Comparison of ENCODE assay signal across 14 mouse cellular contexts in the genomic region with DNA sequence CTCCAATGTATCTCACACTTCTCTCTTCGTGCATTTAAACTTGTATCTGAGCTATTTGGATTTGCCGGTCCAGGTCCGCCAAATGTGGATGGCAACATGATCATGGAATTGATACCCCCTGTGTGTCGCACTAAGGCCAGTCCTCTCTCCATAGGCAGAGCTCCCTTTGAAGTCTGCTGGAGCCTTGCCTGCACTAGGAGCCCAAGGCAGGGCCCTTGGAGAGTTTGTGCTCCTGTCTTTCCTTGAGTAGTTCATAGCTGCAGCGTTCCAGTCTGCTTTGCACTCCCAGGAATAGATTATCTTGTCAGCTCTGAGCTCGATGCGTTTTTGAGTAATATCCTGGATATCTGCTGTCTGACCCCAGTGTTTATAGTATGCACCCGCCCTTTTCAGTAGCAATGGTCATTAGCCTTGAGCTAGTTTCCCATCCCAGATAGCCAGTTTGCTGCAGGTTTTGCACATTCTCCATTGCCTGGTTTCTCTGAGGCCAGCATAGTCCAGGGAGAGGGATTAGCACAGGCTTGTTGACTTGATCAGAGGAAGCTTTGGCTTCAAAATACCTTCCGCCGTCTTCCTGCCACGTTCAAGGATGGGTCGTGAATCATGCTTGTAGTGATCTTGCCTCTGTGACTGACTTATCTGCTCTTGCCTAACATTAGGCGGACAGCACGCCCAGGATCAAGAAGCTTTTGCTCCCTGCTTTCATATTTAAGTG.
DNase-seq lines count a peak whose midpoint lies in the region; ATAC-seq lines count a peak whose summit lies in the region.
"Had no signal": no experiment of that assay in that cellular context is flagged by ENCODE, and none has a peak within 500 bp of the region (broad histone marks: within the 10 kb centered on the region; RNA-seq: fewer than 3 reads in every experiment).

No protein-coding gene starts in this region.

- peaks cover 8% of the 10 kb centered on the region for H3K4me1 ChIP-seq in heart, embryonic 15.5 days (replicated peaks)
- H3K4me1 ChIP-seq in liver, embryonic 15.5 days (replicated peaks): no peaks in the 10 kb centered on the region
- no peaks in the 10 kb centered on the region for H3K4me1 ChIP-seq in liver, embryonic 12.5 days
- H3K4me1 ChIP-seq: limb, embryonic 15.5 days had no signal

- no peaks in the 10 kb centered on the region for H3K9me3 ChIP-seq in heart, embryonic 15.5 days (replicated peaks)
- no peaks in the 10 kb centered on the region for H3K9me3 ChIP-seq in liver, embryonic 15.5 days (replicated peaks)
- no peaks in the 10 kb centered on the region for H3K9me3 ChIP-seq in liver, embryonic 12.5 days (replicated peaks)
- H3K9me3 ChIP-seq: limb, embryonic 15.5 days; neural tube, embryonic 13.5 days had no signal

- no peaks in the 10 kb centered on the region for H3K27me3 ChIP-seq in heart, embryonic 15.5 days
- H3K27me3 ChIP-seq in liver, embryonic 15.5 days: no peaks in the 10 kb centered on the region
- H3K27me3 ChIP-seq in liver, embryonic 12.5 days (replicated peaks): no peaks in the 10 kb centered on the region
- H3K27me3 ChIP-seq: limb, embryonic 15.5 days had no signal

- 0 out of 2 replicates have a peak overlapping the region, but pooled peaks have one; percentile 36 for H3K27ac ChIP-seq in heart, embryonic 15.5 days
- H3K27ac ChIP-seq in liver, embryonic 15.5 days (replicated peaks): no peak overlapping the region
- no peak overlapping the region for H3K27ac ChIP-seq in liver, embryonic 12.5 days
- H3K27ac ChIP-seq: layer of hippocampus, adult 2 months; limb, embryonic 15.5 days; neural tube, embryonic 13.5 days had no signal

- no peak overlapping the region for H3K9ac ChIP-seq in heart, embryonic 15.5 days
- H3K9ac ChIP-seq in liver, embryonic 15.5 days: no peak overlapping the region
- H3K9ac ChIP-seq in liver, embryonic 12.5 days: no peak overlapping the region
- H3K9ac ChIP-seq: forebrain, postnatal 0 days; limb, embryonic 15.5 days; neural tube, embryonic 13.5 days had no signal

- H3K36me3 ChIP-seq in heart, embryonic 15.5 days: no peaks in the 10 kb centered on the region
- no peaks in the 10 kb centered on the region for H3K36me3 ChIP-seq in liver, embryonic 15.5 days (replicated peaks)
- no peaks in the 10 kb centered on the region for H3K36me3 ChIP-seq in liver, embryonic 12.5 days
- H3K36me3 ChIP-seq: limb, embryonic 15.5 days; neural tube, embryonic 13.5 days had no signal

- H3K4me2 ChIP-seq in heart, embryonic 15.5 days: peak overlapping the region; percentile 29; the same call in 1 of the 2 replicates
- H3K4me2 ChIP-seq in liver, embryonic 15.5 days: no peak overlapping the region
- H3K4me2 ChIP-seq in liver, embryonic 12.5 days: no peak overlapping the region
- H3K4me2 ChIP-seq: limb, embryonic 15.5 days; neural tube, embryonic 13.5 days had no signal

- WGBS in heart, embryonic 15.5 days: 48% methylated on average over 14 of the region's 14 CpGs
- WGBS in liver, embryonic 15.5 days (ENCODE audit: insufficient replicate concordance): 64% methylated on average over 14 of the region's 14 CpGs
- WGBS in liver, embryonic 12.5 days (ENCODE audit: insufficient replicate concordance): 69% methylated on average over 14 of the region's 14 CpGs

- H3K4me3 ChIP-seq in heart, embryonic 15.5 days: no peak overlapping the region
- H3K4me3 ChIP-seq in liver, embryonic 15.5 days (replicated peaks): no peak overlapping the region
- no peak overlapping the region for H3K4me3 ChIP-seq in liver, embryonic 12.5 days
- H3K4me3 ChIP-seq: erythroblast, embryonic 14.5 days; layer of hippocampus, adult 2 months; limb, embryonic 15.5 days; neural tube, embryonic 13.5 days had no signal

- DNase-seq in heart, adult 18-20 months: no peak
- peak; percentile 84 for DNase-seq in adrenal gland, adult 2 months
- peak; percentile 60 to 68 for DNase-seq in adrenal gland, postnatal 36 days
- no peak for DNase-seq in frontal cortex, postnatal 14 days (ENCODE audit: low spot score in 2 of 2)
- DNase-seq: cerebellum, adult 2 months; forebrain, postnatal 0 days; gastrocnemius, postnatal 14 days had no signal

- ATAC-seq in heart, embryonic 15.5 days (replicated peaks; ENCODE audit: insufficient number of reproducible peaks, insufficient read depth, low FRiP score, low read depth): no peak
- 0 out of 2 replicates have a peak, but pooled peaks have one; percentile 15 for ATAC-seq in liver, embryonic 15.5 days (ENCODE audit: insufficient read depth)
- no peak for ATAC-seq in liver, embryonic 12.5 days
- ATAC-seq: forebrain, postnatal 0 days had no signal

Comparison
In these comparisons a context has a peak if more than half of its experiments do, and no peak if none do; other contexts are left out.
1. DNase-seq: peak in adrenal gland, adult 2 months (single experiment) and adrenal gland, postnatal 36 days (2 of 2); none in heart, adult 18-20 months (0 of 2) and frontal cortex, postnatal 14 days (0 of 2).